Mouse (Mus musculus) bone marrow, adult 2 months (tissue): ENCODE measurements around the gene Ptges.

Experiments used
- CTCF ChIP-seq: fragments of 200-500 bp; IDR thresholded peaks from 2 replicates; pipeline ENCODE4 v1.5.1; 2011; ENCODE audit warnings: low read length, control low read depth; ENCODE audit not compliant: control insufficient read depth, insufficient read depth
- POLR2A ChIP-seq: fragments of 200-500 bp; IDR thresholded peaks from 2 replicates; pipeline ENCODE4 v1.6.1; 2011; ENCODE audit warnings: low read depth, mild to moderate bottlenecking, control low read depth, low read length, borderline replicate concordance; ENCODE audit not compliant: control insufficient read depth

GRCm38 (mm10) chr2:30875096-30875495 is 54.6 kb downstream of the Ptges start:
- TF ChIP-seq CTCF (no peak), POLR2A (no peak)
